Mouse (Mus musculus) kidney, embryonic 16.5 days (tissue): ENCODE measurements around the gene Ptbp1. TPM values are rescaled to one million over a fixed set of nuclear protein-coding genes. Genes with fewer than 3 reads are reported as not detected.

Experiments used
- ATAC-seq: fragments of 200-750 bp; cut with Nextera tagmentation; 2 replicates; pipeline ENCODE4 v1.8.0; 2017; ENCODE audit warnings: moderate TSS enrichment; ENCODE audit not compliant: low FRiP score, low TSS enrichment
- H3K27ac ChIP-seq: fragments of 300-500 bp; sonication (generic); 2 replicates; pipeline ENCODE4 v1.5.1; 2014; ENCODE audit warnings: low read length
- H3K27me3 ChIP-seq: fragments of 300-500 bp; sonication (generic); 2 replicates; pipeline ENCODE4 v1.6.1; 2014; ENCODE audit warnings: low read length, control low read depth, mixed read lengths; ENCODE audit not compliant: insufficient read depth
- H3K36me3 ChIP-seq: fragments of 300-500 bp; sonication (generic); 2 replicates; pipeline ENCODE4 v1.6.1; 2014; ENCODE audit warnings: low read length, control low read depth, mixed read lengths; ENCODE audit not compliant: insufficient read depth
- H3K4me1 ChIP-seq: fragments of 300-500 bp; sonication (generic); 2 replicates; pipeline ENCODE4 v1.6.1; 2014; ENCODE audit warnings: low read length, control low read depth, mixed read lengths; ENCODE audit not compliant: insufficient read depth
- H3K4me2 ChIP-seq: fragments of 300-500 bp; sonication (generic); replicated peaks from 2 replicates; pipeline ENCODE4 v1.6.1; 2014; ENCODE audit warnings: low read depth, low read length
- H3K4me3 ChIP-seq: fragments of 300-500 bp; sonication (generic); 2 replicates; pipeline ENCODE4 v1.5.1; 2014; ENCODE audit warnings: mild to moderate bottlenecking, low read length
- H3K9ac ChIP-seq: fragments of 300-500 bp; sonication (generic); replicated peaks from 2 replicates; pipeline ENCODE4 v1.6.1; 2014; ENCODE audit warnings: low read length
- H3K9me3 ChIP-seq: fragments of 300-500 bp; sonication (generic); 2 replicates; pipeline ENCODE4 v1.6.1; 2016; ENCODE audit warnings: low read length, control low read depth
- WGBS: fragments of 180-500 bp; shearing (Covaris S2); extraction: QIAGEN DNeasy Blood & Tissue Kit; methylation state at CpG from one replicate; pipeline ENCODE4 v1.1.7; 2014; 5-methylcytosine and 5-hydroxymethylcytosine counted together
- polyA plus RNA-seq: library from polyadenylated mRNA; unstranded; fragments of >200 nt; fragmentation: Nextera tagmentation; extraction: Ambion mirVana; gene quantifications from 2 replicates; pipeline ENCODE4 v1.2.1, GENCODE M21; 2015

The Ptbp1 gene
- polyA plus RNA-seq, 1 experiment from 2014 or later: 431 TPM

- no peak overlapping the region for H3K9ac ChIP-seq
- no peak for ATAC-seq
- no peak overlapping the region for H3K4me2 ChIP-seq
These were observed 10.8 kb upstream of the Ptbp1 start for GRCm38 (mm10) chr10:79843476-79843875.

GRCm38 (mm10) chr10:79846553-79846952, 7.7 kb upstream of the Ptbp1 start:
- Histone ChIP-seq H3K27ac (0 out of 2 replicates have a peak overlapping the region, but pooled peaks have one; percentile 16), H3K27me3 (no peaks in the 10 kb centered on the region), H3K36me3 (no peaks in the 10 kb centered on the region), H3K4me1 (peaks cover 46% of the 10 kb centered on the region), H3K9me3 (no peaks in the 10 kb centered on the region), H3K4me2 (no peak overlapping the region), H3K9ac (no peak overlapping the region), H3K4me3 (no peak overlapping the region)
- whole genome bisulfite sequencing: 28% methylated on average over 5 of the region's 5 CpGs
- peak; percentile 68 for ATAC-seq

More at GRCm38 (mm10) chr10:79843476-79843875, 10.8 kb upstream of the Ptbp1 start:
- Histone ChIP-seq H3K4me1 (peaks cover 52% of the 10 kb centered on the region), H3K9me3 (no peaks in the 10 kb centered on the region), H3K36me3 (no peaks in the 10 kb centered on the region), H3K4me3 (no peak overlapping the region), H3K27me3 (no peaks in the 10 kb centered on the region), H3K27ac (no peak overlapping the region)
- WGBS: 36% methylated on average over 6 of the region's 6 CpGs

GRCm38 (mm10) chr10:79849941-79850628, 4.1 kb upstream of the Ptbp1 start:
- 82% methylated on average over 8 of the region's 8 CpGs for WGBS
- Histone ChIP-seq H3K27me3 (no peaks in the 10 kb centered on the region), H3K4me1 (peaks cover 34% of the 10 kb centered on the region), H3K36me3 (no peaks in the 10 kb centered on the region), H3K27ac (no peak overlapping the region), H3K4me3 (no peak overlapping the region), H3K9ac (0 out of 2 replicates have a peak overlapping the region, but pooled peaks have one; percentile 5), H3K9me3 (no peaks in the 10 kb centered on the region), H3K4me2 (no peak overlapping the region)
- no peak for ATAC-seq

DNA sequence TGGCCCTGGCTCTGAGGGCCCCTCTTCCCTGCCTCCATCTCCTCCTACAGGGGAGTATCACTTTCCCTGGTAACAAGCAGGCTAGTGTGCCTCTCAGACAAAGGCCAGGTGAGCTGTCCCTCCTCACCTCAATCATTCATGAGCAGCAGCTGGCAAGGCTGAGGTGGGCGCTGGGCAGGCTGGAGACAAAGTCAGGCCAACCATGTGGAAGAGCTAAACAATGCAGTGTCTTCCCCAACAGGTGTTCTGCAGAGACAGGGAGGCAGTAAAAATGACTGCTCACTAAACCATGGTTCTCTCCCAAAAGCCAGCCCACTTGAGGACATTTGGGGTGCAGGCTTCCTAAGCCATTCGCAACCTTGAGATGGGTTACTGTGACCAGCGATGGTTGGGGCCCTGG, 2.6 kb upstream of the Ptbp1 start:
- Histone ChIP-seq H3K4me2 (peak overlapping the region; percentile 82), H3K27ac (peak overlapping the region; percentile 100), H3K9me3 (no peaks in the 10 kb centered on the region), H3K27me3 (no peaks in the 10 kb centered on the region), H3K4me1 (peaks cover 37% of the 10 kb centered on the region), H3K4me3 (no peak overlapping the region), H3K36me3 (peaks cover 6% of the 10 kb centered on the region), H3K9ac (peak overlapping the region; percentile 92)
- WGBS: 61% methylated on average over 3 of the region's 3 CpGs
- ATAC-seq: no peak

- Histone ChIP-seq H3K9ac (peak overlapping the region; percentile 92), H3K4me3 (peak overlapping the region; percentile 98), H3K4me2 (peak overlapping the region; percentile 82), H3K36me3 (peaks cover 12% of the 10 kb centered on the region), H3K27me3 (no peaks in the 10 kb centered on the region), H3K27ac (peak overlapping the region; percentile 100), H3K9me3 (no peaks in the 10 kb centered on the region), H3K4me1 (peaks cover 43% of the 10 kb centered on the region)
- 35% methylated on average over 9 of the region's 9 CpGs for WGBS
- ATAC-seq: no peak
These were observed 2.0 kb upstream of the Ptbp1 start for GRCm38 (mm10) chr10:79852107-79852789.

- peak overlapping the region; percentile 98 for H3K4me3 ChIP-seq
- WGBS: 20% methylated on average over 8 of the region's 8 CpGs
- ATAC-seq: no peak
These were observed 1.4 kb upstream of the Ptbp1 start for GRCm38 (mm10) chr10:79852827-79853226.

GRCm38 (mm10) chr10:79853392-79853791, 835 bp upstream of the Ptbp1 start:
- Histone ChIP-seq H3K9ac (peak overlapping the region; percentile 92), H3K9me3 (no peaks in the 10 kb centered on the region), H3K4me3 (peak overlapping the region; percentile 98), H3K27me3 (no peaks in the 10 kb centered on the region), H3K4me1 (peaks cover 44% of the 10 kb centered on the region), H3K36me3 (peaks cover 17% of the 10 kb centered on the region), H3K4me2 (peak overlapping the region; percentile 82), H3K27ac (peak overlapping the region; percentile 100)
- WGBS: under 1% methylated on average over 15 of the region's 15 CpGs
- peak; percentile 64 for ATAC-seq

More at GRCm38 (mm10) chr10:79852827-79853226, 1.4 kb upstream of the Ptbp1 start:
- Histone ChIP-seq H3K36me3 (peaks cover 17% of the 10 kb centered on the region), H3K4me2 (peak overlapping the region; percentile 82), H3K9ac (peak overlapping the region; percentile 92), H3K4me1 (peaks cover 43% of the 10 kb centered on the region), H3K9me3 (no peaks in the 10 kb centered on the region), H3K27ac (peak overlapping the region; percentile 100), H3K27me3 (no peaks in the 10 kb centered on the region)

DNA sequence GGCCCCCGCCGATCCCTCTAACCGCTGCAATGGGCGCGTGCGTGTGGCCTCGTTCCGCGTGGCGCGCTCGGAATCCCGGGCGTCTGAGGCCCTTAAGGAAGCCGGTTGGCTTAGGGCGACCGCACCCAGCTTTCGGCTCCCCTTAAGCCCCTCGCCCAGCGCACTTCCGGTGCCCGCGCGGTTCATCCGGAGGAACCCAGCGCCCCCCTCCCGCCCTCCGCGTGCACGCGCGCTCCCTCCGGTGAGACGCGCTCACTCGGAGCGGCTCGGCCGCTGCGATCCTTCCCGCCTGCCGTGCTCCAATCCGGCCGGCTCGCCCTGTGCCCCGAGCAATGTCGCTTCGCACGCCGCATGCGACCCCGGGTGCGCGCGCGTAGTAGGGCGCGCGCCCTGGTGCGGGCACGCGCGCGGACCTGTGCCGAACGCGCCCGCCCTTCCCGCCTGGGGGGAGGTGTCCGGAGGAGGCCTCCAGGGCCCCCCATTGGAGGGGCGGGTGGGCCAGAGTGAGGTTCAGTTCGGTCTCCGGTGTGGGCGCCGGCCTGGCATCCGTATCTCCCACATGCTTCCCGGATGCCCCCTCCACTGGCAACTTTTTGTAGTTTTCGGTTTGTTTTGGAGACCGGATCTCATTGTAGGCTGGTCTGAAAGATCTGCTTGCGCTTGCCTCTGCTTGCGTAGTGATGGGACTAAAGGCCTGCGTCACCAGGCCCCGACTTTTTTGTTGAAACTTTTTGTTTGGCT, 744 bp downstream of the Ptbp1 start:
- Histone ChIP-seq H3K27ac (peak overlapping the region; percentile 100), H3K4me2 (peak overlapping the region; percentile 100), H3K9me3 (no peaks in the 10 kb centered on the region), H3K36me3 (peaks cover 32% of the 10 kb centered on the region), H3K4me1 (peaks cover 59% of the 10 kb centered on the region), H3K4me3 (peak overlapping the region; percentile 98), H3K9ac (peak overlapping the region; percentile 100), H3K27me3 (no peaks in the 10 kb centered on the region)
- ATAC-seq: peak; percentile 14; the same call in 1 of the 2 replicates
- under 1% methylated on average over 82 of the region's 83 CpGs for WGBS

- no peak for ATAC-seq
- peaks cover 66% of the 10 kb centered on the region for H3K4me1 ChIP-seq
- peaks cover 39% of the 10 kb centered on the region for H3K36me3 ChIP-seq
- H3K4me2 ChIP-seq: peak overlapping the region; percentile 100
- no peaks in the 10 kb centered on the region for H3K27me3 ChIP-seq
- H3K9ac ChIP-seq: peak overlapping the region; percentile 100
- H3K27ac ChIP-seq: peak overlapping the region; percentile 100
- peak overlapping the region; percentile 98 for H3K4me3 ChIP-seq
- WGBS: under 1% methylated on average over 10 of the region's 10 CpGs
- H3K9me3 ChIP-seq: no peaks in the 10 kb centered on the region
These were observed 1.4 kb downstream of the Ptbp1 start for GRCm38 (mm10) chr10:79855558-79856184.
